Mouse (Mus musculus): ENCODE measurements around the gene Pacs2.

The Pacs2 gene

GRCm38 (mm10) chr12:113048103-113048502 lies 33.8 kb downstream of the Pacs2 start:
- TF ChIP-seq GATA4 (IDR thresholded peaks at IDR 0.05; ENCODE audit: insufficient replicate concordance, low read length) = no peak

GRCm38 (mm10) chr12:113049836-113050235 lies 35.5 kb downstream of the Pacs2 start:
- no peak for TF ChIP-seq GATA4 (IDR thresholded peaks at IDR 0.05; ENCODE audit: insufficient replicate concordance, low read length)

- TF ChIP-seq GATA4 (IDR thresholded peaks at IDR 0.05; ENCODE audit: insufficient replicate concordance, low read length) = no peak
Measured at GRCm38 (mm10) chr12:113050671-113051070, 36.4 kb downstream of the Pacs2 start.

- no peak for TF ChIP-seq GATA4 (IDR thresholded peaks at IDR 0.05; ENCODE audit: insufficient replicate concordance, low read length)
Measured at GRCm38 (mm10) chr12:113051628-113052403, 37.5 kb downstream of the Pacs2 start.

- no peak for TF ChIP-seq GATA4 (IDR thresholded peaks at IDR 0.05; ENCODE audit: insufficient replicate concordance, low read length)
Measured at GRCm38 (mm10) chr12:113056089-113056488, 41.8 kb downstream of the Pacs2 start.

- TF ChIP-seq GATA4 (IDR thresholded peaks at IDR 0.05; ENCODE audit: insufficient replicate concordance, low read length) = no peak
Measured at GRCm38 (mm10) chr12:113060178-113060577, 45.9 kb downstream of the Pacs2 start.

- no peak for TF ChIP-seq GATA4 (IDR thresholded peaks at IDR 0.05; ENCODE audit: insufficient replicate concordance, low read length)
Measured at GRCm38 (mm10) chr12:113061606-113062005, 47.3 kb downstream of the Pacs2 start.

GRCm38 (mm10) chr12:113062201-113062600 lies 47.9 kb downstream of the Pacs2 start:
- TF ChIP-seq GATA4 (IDR thresholded peaks at IDR 0.05; ENCODE audit: insufficient replicate concordance, low read length) = no peak

GRCm38 (mm10) chr12:113063700-113064099 lies 49.4 kb downstream of the Pacs2 start:
- no peak for TF ChIP-seq GATA4 (IDR thresholded peaks at IDR 0.05; ENCODE audit: insufficient replicate concordance, low read length)

- no peak for TF ChIP-seq GATA4 (IDR thresholded peaks at IDR 0.05; ENCODE audit: insufficient replicate concordance, low read length)
Measured at GRCm38 (mm10) chr12:113068002-113068401, 53.7 kb downstream of the Pacs2 start.

GRCm38 (mm10) chr12:113069389-113069788 lies 55.1 kb downstream of the Pacs2 start:
- no peak for TF ChIP-seq GATA4 (IDR thresholded peaks at IDR 0.05; ENCODE audit: insufficient replicate concordance, low read length)

- TF ChIP-seq GATA4 (IDR thresholded peaks at IDR 0.05; ENCODE audit: insufficient replicate concordance, low read length) = no peak
Measured at GRCm38 (mm10) chr12:113071321-113071720, 57.0 kb downstream of the Pacs2 start.

GRCm38 (mm10) chr12:113071827-113072226 lies 57.5 kb downstream of the Pacs2 start:
- no peak for TF ChIP-seq GATA4 (IDR thresholded peaks at IDR 0.05; ENCODE audit: insufficient replicate concordance, low read length)

- TF ChIP-seq GATA4 (IDR thresholded peaks at IDR 0.05; ENCODE audit: insufficient replicate concordance, low read length) = no peak
Measured at GRCm38 (mm10) chr12:113073420-113074328, 59.4 kb downstream of the Pacs2 start.

- no peak for TF ChIP-seq GATA4 (IDR thresholded peaks at IDR 0.05; ENCODE audit: insufficient replicate concordance, low read length)
Measured at GRCm38 (mm10) chr12:113074329-113075062, 60.2 kb downstream of the Pacs2 start, which contains the start of gene Tex22. Tex22 (plus strand) TSS chr12:113074502.

All from liver, adult (tissue).